Mouse (Mus musculus) kidney, embryonic 14.5 days (tissue): ENCODE data around the gene Hnrnpu. TPM values are rescaled to one million over a fixed set of nuclear protein-coding genes. Genes with fewer than 3 reads are reported as not detected.
A peak's percentile ranks its signal among the peaks of the same experiment; 100 is the strongest.

Experiments
- ATAC-seq: fragments of 200-750 bp; cut with Nextera tagmentation; 2 replicates; pipeline ENCODE4 v1.8.0; 2017; ENCODE audit warnings: moderate number of reproducible peaks, mild to moderate bottlenecking, moderate TSS enrichment, moderate library complexity; ENCODE audit not compliant: low FRiP score, low TSS enrichment
- H3K27ac ChIP-seq: fragments of 300-500 bp; sonication (generic); 2 replicates; pipeline ENCODE4 v1.5.1; 2014; ENCODE audit warnings: low read depth, mild to moderate bottlenecking, low read length, moderate library complexity, mixed read lengths
- H3K27me3 ChIP-seq: fragments of 300-500 bp; sonication (generic); 2 replicates; pipeline ENCODE4 v1.6.1; 2014; ENCODE audit warnings: mild to moderate bottlenecking, low read length; ENCODE audit not compliant: control insufficient read depth, insufficient read depth
- H3K36me3 ChIP-seq: fragments of 300-500 bp; sonication (generic); 2 replicates; pipeline ENCODE4 v1.6.1; 2014; ENCODE audit warnings: low read length, mixed read lengths; ENCODE audit not compliant: control insufficient read depth, insufficient read depth
- H3K4me1 ChIP-seq: fragments of 300-500 bp; sonication (generic); 2 replicates; pipeline ENCODE4 v1.6.1; 2014; ENCODE audit warnings: low read length, mixed read lengths; ENCODE audit not compliant: control insufficient read depth, insufficient read depth
- H3K4me2 ChIP-seq: fragments of 300-500 bp; sonication (generic); replicated peaks from 2 replicates; pipeline ENCODE4 v1.6.1; 2014; ENCODE audit warnings: low read depth, mild to moderate bottlenecking, low read length
- H3K4me3 ChIP-seq: fragments of 300-500 bp; sonication (generic); 2 replicates; pipeline ENCODE4 v1.5.1; 2014; ENCODE audit warnings: mild to moderate bottlenecking, low read length
- H3K9ac ChIP-seq: fragments of 300-500 bp; sonication (generic); 2 replicates; pipeline ENCODE4 v1.6.1; 2014; ENCODE audit warnings: low read depth, mild to moderate bottlenecking, low read length, moderate library complexity
- H3K9me3 ChIP-seq: fragments of 300-500 bp; sonication (generic); 2 replicates; pipeline ENCODE4 v1.6.1; 2016; ENCODE audit warnings: low read length; ENCODE audit not compliant: control insufficient read depth
- WGBS: fragments of 180-500 bp; shearing (Covaris S2); extraction: QIAGEN DNeasy Blood & Tissue Kit; methylation state at CpG from one replicate; pipeline ENCODE4 v1.1.7; 2014; 5-methylcytosine and 5-hydroxymethylcytosine counted together
- polyA plus RNA-seq: library from polyadenylated mRNA; unstranded; fragments of >200 nt; fragmentation: Nextera tagmentation; extraction: Ambion mirVana; gene quantifications from 2 replicates; pipeline ENCODE4 v1.2.1, GENCODE M21; 2014

The Hnrnpu gene
- polyA plus RNA-seq = 432 and 617 TPM in 2 replicates

DNA sequence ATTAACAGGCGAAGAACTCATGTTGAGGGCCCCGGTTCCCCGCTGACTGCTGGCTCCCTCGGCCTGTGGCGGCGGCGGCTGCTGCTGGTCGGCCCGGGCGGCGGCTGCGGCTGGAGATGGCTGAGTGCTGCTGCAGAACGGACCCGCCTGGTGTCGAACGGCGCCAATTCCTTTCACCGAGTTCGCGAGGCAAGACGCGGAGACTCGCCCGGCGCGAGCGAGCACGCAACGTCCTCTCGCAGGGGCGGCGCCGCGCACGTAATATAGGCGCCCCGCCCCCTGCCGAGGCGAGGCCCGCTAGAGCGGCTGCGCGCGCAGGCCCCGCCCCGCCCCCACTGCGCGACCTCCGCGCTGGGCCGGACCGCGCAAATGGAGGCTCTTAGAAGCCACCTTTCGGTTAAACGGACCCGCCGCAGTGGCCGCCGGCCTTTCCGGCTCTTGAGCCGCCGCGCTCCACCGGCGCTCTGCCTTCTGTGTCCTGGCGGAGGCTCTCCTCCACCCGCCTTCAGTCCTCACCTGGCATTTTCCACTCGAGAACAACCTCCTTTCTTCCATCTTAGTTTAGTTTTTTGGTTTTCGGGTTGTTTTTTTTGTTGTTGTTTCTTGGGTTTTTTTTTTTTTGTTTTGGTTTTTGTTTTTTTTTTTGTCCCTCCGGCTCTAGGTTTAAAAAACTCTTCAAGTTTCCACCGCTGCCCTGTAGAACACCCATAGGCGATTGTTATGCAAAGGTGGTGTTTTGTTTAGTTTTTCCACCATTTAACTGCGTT is at the start of gene Hnrnpu:
TSS of gene Hnrnpu (minus strand) at position 247 of the 767 bp plus-strand sequence.
- Histone ChIP-seq H3K27ac (peak within 1 kb of the TSS; percentile 99), H3K4me3 (peak within 1 kb of the TSS; percentile 100), H3K27me3 (no peaks in the 10 kb centered on the region), H3K4me2 (peak within 1 kb of the TSS; percentile 51), H3K36me3 (peaks cover 26% of the 10 kb centered on the region), H3K9me3 (no peaks in the 10 kb centered on the region), H3K4me1 (peaks cover 5% of the 10 kb centered on the region), H3K9ac (peak within 1 kb of the TSS; percentile 100)
- WGBS = under 1% methylated on average over 72 of the region's 73 CpGs
- ATAC-seq = peak; percentile 93

DNA sequence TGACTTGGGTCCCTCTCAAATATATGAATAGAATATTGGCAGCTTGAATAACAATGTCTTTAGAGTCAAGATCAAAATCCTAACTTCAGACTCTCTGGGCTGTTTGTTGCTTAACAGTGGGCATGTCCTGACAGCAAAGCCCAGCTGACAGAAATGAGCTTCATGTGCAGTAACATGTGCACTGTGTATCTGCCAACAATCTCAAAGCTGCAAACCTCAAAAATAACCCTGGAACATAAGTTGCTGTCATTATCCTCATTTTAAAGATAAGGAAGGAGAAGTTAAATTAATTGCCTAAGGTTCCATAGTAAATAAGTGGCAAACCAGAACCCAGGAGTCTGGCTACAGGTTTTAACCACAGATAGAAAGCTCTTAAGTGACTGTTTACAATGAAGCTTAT is 44.6 kb upstream of the Hnrnpu start:
- Histone ChIP-seq H3K36me3 (no peaks in the 10 kb centered on the region), H3K9ac (no peak overlapping the region), H3K4me2 (no peak overlapping the region), H3K27ac (no peak overlapping the region), H3K4me3 (no peak overlapping the region), H3K27me3 (no peaks in the 10 kb centered on the region), H3K9me3 (no peaks in the 10 kb centered on the region), H3K4me1 (no peaks in the 10 kb centered on the region)
- no peak for ATAC-seq

DNA sequence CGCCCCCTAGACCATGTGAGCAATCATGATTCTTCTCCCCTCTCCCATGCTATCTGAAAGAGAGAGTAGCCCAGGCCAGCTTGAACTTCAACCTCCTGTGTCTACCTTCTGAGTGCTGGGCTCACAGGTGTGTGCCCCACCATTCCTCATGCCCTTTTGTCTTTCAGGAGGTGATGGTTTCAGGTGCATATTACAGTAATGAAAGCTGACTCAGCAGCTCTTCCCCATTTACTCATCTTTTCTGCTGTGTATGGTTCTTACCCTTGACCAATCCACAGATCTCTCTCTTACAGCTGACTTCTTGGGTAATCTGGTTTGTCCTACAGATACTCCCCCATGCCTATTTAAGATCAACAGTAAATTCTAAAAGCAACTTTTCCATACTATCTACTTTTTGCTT is 41.6 kb upstream of the Hnrnpu start:
- Histone ChIP-seq H3K9ac (no peak overlapping the region), H3K9me3 (no peaks in the 10 kb centered on the region), H3K4me3 (no peak overlapping the region), H3K36me3 (no peaks in the 10 kb centered on the region), H3K27ac (no peak overlapping the region), H3K27me3 (no peaks in the 10 kb centered on the region), H3K4me2 (no peak overlapping the region), H3K4me1 (no peaks in the 10 kb centered on the region)
- 91% methylated on average over 1 of the region's 1 CpGs for WGBS
- no peak for ATAC-seq

DNA sequence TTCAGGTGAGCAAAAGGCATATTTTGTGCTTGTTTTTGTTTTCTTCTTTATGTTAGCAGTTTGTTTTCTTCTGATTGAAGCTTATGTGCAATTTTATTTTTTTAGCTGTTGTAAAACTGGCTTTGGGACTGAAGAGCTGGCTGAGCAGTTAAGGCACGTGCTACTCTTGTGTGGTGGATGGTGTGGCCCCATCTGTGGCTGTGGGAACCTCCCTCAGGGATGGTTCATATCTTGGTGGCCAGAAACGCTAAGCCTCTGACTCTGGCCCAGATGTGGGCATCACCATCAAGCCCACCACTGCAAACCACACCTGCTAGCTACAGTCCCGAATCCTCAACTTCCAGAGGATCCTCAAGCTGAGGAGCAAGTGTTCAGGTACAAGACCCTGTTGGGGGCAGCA is 40.5 kb upstream of the Hnrnpu start:
- WGBS = 84% methylated on average over 3 of the region's 3 CpGs
- no peak overlapping the region for H3K9ac ChIP-seq
- ATAC-seq = no peak

DNA sequence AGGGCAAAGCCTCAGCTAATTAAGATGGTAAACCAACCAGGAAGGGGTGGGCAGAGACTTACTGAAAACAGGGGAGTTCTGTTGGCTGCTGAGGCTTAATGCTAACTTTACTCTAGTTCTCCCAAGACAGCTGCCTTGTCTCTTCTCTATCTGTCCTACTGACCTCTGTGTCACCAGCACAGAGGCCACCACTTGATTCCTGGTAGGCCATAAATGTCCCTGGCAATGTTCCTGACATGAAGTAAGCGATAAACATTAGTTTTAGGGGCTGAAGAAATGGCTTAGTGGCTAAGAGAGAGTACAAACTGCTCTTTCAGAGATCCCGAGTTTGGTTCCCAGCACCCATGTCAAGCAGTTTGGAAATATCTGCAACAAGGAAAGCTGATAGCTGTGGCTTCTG is 39.3 kb upstream of the Hnrnpu start:
- ATAC-seq = no peak
- H3K4me1 ChIP-seq = no peaks in the 10 kb centered on the region
- no peaks in the 10 kb centered on the region for H3K9me3 ChIP-seq
- 57% methylated on average over 2 of the region's 2 CpGs for WGBS
- H3K27ac ChIP-seq = no peak overlapping the region
- no peak overlapping the region for H3K4me2 ChIP-seq
- H3K4me3 ChIP-seq = no peak overlapping the region
- no peaks in the 10 kb centered on the region for H3K27me3 ChIP-seq
- no peak overlapping the region for H3K9ac ChIP-seq
- no peaks in the 10 kb centered on the region for H3K36me3 ChIP-seq

More for the DNA sequence above, 40.5 kb upstream of the Hnrnpu start:
- H3K4me2 ChIP-seq = no peak overlapping the region
- H3K4me3 ChIP-seq = no peak overlapping the region
- H3K27me3 ChIP-seq = no peaks in the 10 kb centered on the region
- no peaks in the 10 kb centered on the region for H3K36me3 ChIP-seq
- no peak overlapping the region for H3K27ac ChIP-seq
- no peaks in the 10 kb centered on the region for H3K9me3 ChIP-seq
- no peaks in the 10 kb centered on the region for H3K4me1 ChIP-seq

DNA sequence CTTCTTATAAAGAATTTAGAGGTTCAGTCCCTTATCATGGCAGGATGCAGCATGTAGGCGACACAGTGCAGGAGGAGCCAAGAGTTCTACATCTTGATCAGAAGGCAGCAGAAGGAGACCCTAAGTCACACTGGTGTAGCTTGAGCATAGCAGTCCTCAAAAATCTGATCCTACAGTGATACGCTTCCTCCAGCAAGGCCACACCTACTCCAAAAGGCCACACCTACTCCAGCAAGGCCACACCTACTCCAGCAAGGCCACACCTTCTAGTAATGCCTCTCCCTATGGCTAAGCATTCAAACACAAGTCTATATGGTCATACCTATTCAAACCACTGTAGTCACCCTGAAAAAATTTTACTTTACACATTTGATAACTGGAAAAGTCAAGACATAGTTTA is 38.5 kb upstream of the Hnrnpu start:
- Histone ChIP-seq H3K4me3 (no peak overlapping the region), H3K9ac (no peak overlapping the region), H3K27me3 (no peaks in the 10 kb centered on the region), H3K4me2 (no peak overlapping the region), H3K27ac (no peak overlapping the region), H3K36me3 (no peaks in the 10 kb centered on the region), H3K9me3 (no peaks in the 10 kb centered on the region), H3K4me1 (no peaks in the 10 kb centered on the region)
- no peak for ATAC-seq
- WGBS = 85% methylated on average over 2 of the region's 2 CpGs

DNA sequence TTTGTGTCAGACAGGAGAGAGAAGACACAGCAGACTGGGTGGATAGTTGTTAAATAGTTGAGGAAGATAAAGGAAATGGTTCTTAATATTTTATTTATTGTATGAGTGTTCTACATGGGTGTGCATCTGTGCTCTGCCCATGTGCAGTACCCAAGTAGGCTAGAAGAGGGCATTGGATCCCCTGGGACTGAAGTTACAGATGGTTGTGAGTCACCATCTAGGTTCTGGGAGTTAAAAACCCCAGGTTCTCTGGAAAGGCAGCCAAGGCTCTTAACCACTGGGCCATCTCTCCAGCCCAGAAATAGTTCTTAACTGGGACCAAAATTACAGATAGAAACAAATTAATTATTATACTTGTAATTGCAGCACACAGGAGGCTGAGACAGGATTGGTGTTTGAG is 37.8 kb upstream of the Hnrnpu start:
- H3K9me3 ChIP-seq = no peaks in the 10 kb centered on the region
- H3K4me2 ChIP-seq = no peak overlapping the region
- H3K27ac ChIP-seq = no peak overlapping the region
- H3K9ac ChIP-seq = no peak overlapping the region
- H3K36me3 ChIP-seq = no peaks in the 10 kb centered on the region
- no peak overlapping the region for H3K4me3 ChIP-seq
- no peaks in the 10 kb centered on the region for H3K27me3 ChIP-seq
- no peak for ATAC-seq
- H3K4me1 ChIP-seq = no peaks in the 10 kb centered on the region

DNA sequence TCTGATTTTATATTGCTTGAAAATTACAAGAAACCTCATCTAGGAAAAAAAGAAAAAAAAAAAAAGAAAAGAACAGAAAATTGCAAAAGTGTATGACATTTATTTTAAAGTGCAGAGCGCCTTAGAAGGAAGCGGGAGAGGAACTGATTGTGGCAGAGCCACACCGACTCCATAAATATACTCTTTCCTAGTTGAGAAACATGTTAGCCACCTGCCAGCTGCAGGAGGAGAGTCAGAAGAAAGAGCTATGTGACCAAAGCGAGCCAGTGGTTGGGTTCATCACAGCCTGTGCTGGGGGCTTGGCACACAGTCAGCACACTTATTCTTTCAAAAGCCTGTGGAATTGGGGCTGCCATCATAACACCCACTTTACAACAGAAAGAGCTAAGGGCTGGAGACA is 35.1 kb upstream of the Hnrnpu start:
- H3K27ac ChIP-seq = no peak overlapping the region
- ATAC-seq = no peak
- H3K36me3 ChIP-seq = no peaks in the 10 kb centered on the region
- H3K4me3 ChIP-seq = no peak overlapping the region
- H3K4me1 ChIP-seq = peaks cover 10% of the 10 kb centered on the region; the same call in 1 of the 2 replicates
- no peaks in the 10 kb centered on the region for H3K27me3 ChIP-seq
- H3K9me3 ChIP-seq = no peaks in the 10 kb centered on the region
- WGBS = 89% methylated on average over 4 of the region's 4 CpGs
- no peak overlapping the region for H3K4me2 ChIP-seq
- no peak overlapping the region for H3K9ac ChIP-seq

DNA sequence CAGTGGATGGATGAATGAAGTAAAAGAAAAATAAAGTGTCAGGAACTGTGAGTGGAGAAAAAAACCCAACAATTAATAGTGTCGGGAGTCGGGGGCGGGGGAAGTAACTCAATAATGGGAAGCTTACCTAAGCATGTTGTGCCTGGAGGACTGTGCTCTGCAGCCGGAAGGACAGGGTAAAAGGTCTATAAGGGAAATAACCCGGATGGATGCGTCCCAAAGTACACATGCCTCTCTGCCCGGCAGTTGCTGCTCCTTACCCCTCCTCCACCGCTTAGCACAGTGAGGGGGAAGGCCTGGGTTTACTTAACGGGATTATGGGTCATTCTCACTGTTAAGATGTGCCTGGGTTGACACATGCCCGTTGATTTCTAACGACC is 31.7 kb upstream of the Hnrnpu start:
- peak; percentile 89 for ATAC-seq
- H3K27ac ChIP-seq = peak overlapping the region; percentile 45; the same call in 1 of the 2 replicates
- H3K27me3 ChIP-seq = no peaks in the 10 kb centered on the region
- peaks cover 10% of the 10 kb centered on the region; the same call in 1 of the 2 replicates for H3K4me1 ChIP-seq
- no peaks in the 10 kb centered on the region for H3K9me3 ChIP-seq
- peak overlapping the region; percentile 35 for H3K4me3 ChIP-seq
- peak overlapping the region; percentile 63 for H3K9ac ChIP-seq
- peak overlapping the region; percentile 59 for H3K4me2 ChIP-seq
- no peaks in the 10 kb centered on the region for H3K36me3 ChIP-seq
- WGBS = 1% methylated on average over 11 of the region's 11 CpGs
